16 mouse cellular contexts compared by ENCODE assay signal in the genomic region with DNA sequence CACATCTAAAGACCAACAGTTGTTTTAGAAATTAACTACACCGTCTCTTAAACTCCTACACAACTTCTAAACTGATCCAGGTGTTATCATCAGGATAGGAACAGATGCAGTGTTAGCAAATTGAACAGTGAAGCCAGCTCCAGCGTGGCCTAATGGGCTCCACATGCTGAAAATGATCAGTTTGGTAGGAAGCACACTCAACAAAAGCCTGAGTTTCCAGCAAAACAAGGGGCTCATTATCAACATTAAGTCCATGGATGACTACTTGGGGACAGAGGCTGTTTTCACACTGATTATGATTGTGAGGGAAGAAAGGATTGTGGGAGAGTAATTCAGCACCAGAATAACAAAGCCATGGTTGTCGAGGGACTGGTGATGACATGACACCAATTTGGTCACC.
DNase-seq lines count a peak whose midpoint lies in the region.
"Had no signal": no experiment of that assay in that cellular context is flagged by ENCODE, and none has a peak within 500 bp of the region (broad histone marks: within the 10 kb centered on the region; RNA-seq: fewer than 3 reads in every experiment).

No protein-coding gene starts in this region.

- peaks cover 64% of the 10 kb centered on the region for H3K4me1 ChIP-seq in limb, embryonic 10.5 days

- intact Hi-C loops in heart, postnatal 10 days (cut with DNase I) = no loop called here

- H3K4me3 ChIP-seq in limb, embryonic 10.5 days = no peak overlapping the region

- no peaks in the 10 kb centered on the region for H3K27me3 ChIP-seq in limb, embryonic 10.5 days (ENCODE audit: low read depth, poor library complexity, severe bottlenecking)

- no peaks in the 10 kb centered on the region for H3K36me3 ChIP-seq in limb, embryonic 10.5 days

- 25% methylated on average over 3 of the region's 3 CpGs for WGBS in limb, embryonic 10.5 days

- peak; percentile 16 to 39 for DNase-seq in layer of hippocampus, adult 8-10 months (ENCODE audit: low spot score in 2 of 2)
- no peak for DNase-seq in layer of hippocampus, postnatal 10 days (ENCODE audit: low spot score in 2 of 2)
- DNase-seq in brain, adult 2 months (ENCODE audit: low read depth, low spot score) = peak; percentile 88
- peak; percentile 57 for DNase-seq in embryo, embryonic 11 days
- DNase-seq in limb, embryonic 10.5 days (ENCODE audit: low spot score) = peak; percentile 55
- no peak for DNase-seq in adrenal gland, postnatal 25 days
- no peak for DNase-seq in heart, postnatal 10 days
- no peak for DNase-seq in adrenal gland, adult 18-20 months (ENCODE audit: low spot score in 2 of 2)
- DNase-seq: adrenal gland, adult 2 months; cerebellum, postnatal 10 days; gastrocnemius, postnatal 10 days; heart, postnatal 4 days; lung, adult 2 months; midbrain, embryonic 14.5 days had no signal

- H3K27ac ChIP-seq in limb, embryonic 10.5 days = peak overlapping the region; percentile 56
- H3K27ac ChIP-seq: kidney, postnatal 0 days; macrophage had no signal

- H3K9me3 ChIP-seq in limb, embryonic 10.5 days (replicated peaks) = no peaks in the 10 kb centered on the region

Comparison
In these comparisons a context has a peak if more than half of its experiments do, and no peak if none do; other contexts are left out.
1. DNase-seq: peak in layer of hippocampus, adult 8-10 months (2 of 2), brain, adult 2 months (single experiment), embryo, embryonic 11 days (single experiment) and limb, embryonic 10.5 days (single experiment); none in layer of hippocampus, postnatal 10 days (0 of 2), adrenal gland, postnatal 25 days (single experiment), heart, postnatal 10 days (0 of 2) and adrenal gland, adult 18-20 months (0 of 2).